Mouse (Mus musculus) midbrain, embryonic 11.5 days (tissue): ENCODE data around the gene Itga8. TPM values are rescaled to one million over a fixed set of nuclear protein-coding genes. Genes with fewer than 3 reads are reported as not detected.

Experiments used
- polyA plus RNA-seq: library from polyadenylated mRNA; unstranded; fragments of >200 nt; fragmentation: Nextera tagmentation; extraction: Ambion mirVana; gene quantifications from 2 replicates; pipeline ENCODE4 v1.2.1, GENCODE M21; 2014

Gene Itga8
- polyA plus RNA-seq, 1 experiment from 2014 or later = 2.9 TPM

Other genes with a start within 250 kb of the Itga8 start
- gene Mindy3, start 117.5 kb upstream of the Itga8 start, polyA plus RNA-seq = 43.8 and 48.3 TPM in 2 replicates